ENCODE assay signal across 4 mouse cellular contexts in genomic region chr16:73127927-73128326, GRCm38 (mm10).
DNase-seq lines count a peak whose midpoint lies in the region; ATAC-seq lines count a peak whose summit lies in the region.
"Not testable (repeated sequence)": the region's sequence is repeated elsewhere in the genome, so short reads cannot be mapped to it uniquely, and the experiment has no call there.

No protein-coding gene starts in this region.

- ATAC-seq in CD4-positive, CD25-positive, alpha-beta regulatory T cell, adult 4 months = peak; percentile 57
- ATAC-seq in activated CD4-positive, CD25-positive, alpha-beta regulatory T cell, adult 4 months = peak; percentile 78
- ATAC-seq in inflammation-experienced regulatory T-cells, adult 6 months = peak; percentile 68
- ATAC-seq in midbrain, embryonic 11.5 days (ENCODE audit: low FRiP score) = not testable (repeated sequence)

- H3K4me2 ChIP-seq in midbrain, embryonic 11.5 days = not testable (repeated sequence)

- not testable (repeated sequence) for H3K27ac ChIP-seq in midbrain, embryonic 11.5 days (ENCODE audit: low read depth, low read length)

- H3K36me3 ChIP-seq in midbrain, embryonic 11.5 days (ENCODE audit: control insufficient read depth, insufficient read depth, low read length) = not testable (repeated sequence)

- not testable (repeated sequence) for H3K9me3 ChIP-seq in midbrain, embryonic 11.5 days (ENCODE audit: control insufficient read depth, low read length)

- H3K27me3 ChIP-seq in midbrain, embryonic 11.5 days (ENCODE audit: control insufficient read depth, insufficient read depth, low read length) = not testable (repeated sequence)

- H3K4me3 ChIP-seq in midbrain, embryonic 11.5 days (ENCODE audit: low read depth, low read length) = not testable (repeated sequence)

- not testable (repeated sequence) for H3K9ac ChIP-seq in midbrain, embryonic 11.5 days (ENCODE audit: low read length)

- H3K4me1 ChIP-seq in midbrain, embryonic 11.5 days (ENCODE audit: control insufficient read depth, insufficient read depth, low read length) = not testable (repeated sequence)

- DNase-seq in midbrain, embryonic 11.5 days (ENCODE audit: low spot score, missing footprints) = peak; percentile 65

- 96% methylated on average over 1 of the region's 1 CpGs for WGBS in midbrain, embryonic 11.5 days
